Mouse (Mus musculus) neural tube, embryonic 11.5 days (tissue): Measurements from ENCODE around the gene Fam136a. TPM values are rescaled to one million over a fixed set of nuclear protein-coding genes. Genes with fewer than 3 reads are reported as not detected.

Experiments used
- ATAC-seq: fragments of 200-750 bp; cut with Nextera tagmentation; 2 replicates; pipeline ENCODE4 v1.8.0; 2017; ENCODE audit warnings: moderate number of reproducible peaks, mild to moderate bottlenecking, moderate TSS enrichment, moderate library complexity; ENCODE audit not compliant: insufficient read depth, low FRiP score, low TSS enrichment
- DNase-seq: peaks from one replicate; pipeline ENCODE4 v3.0.0-alpha.2; 2015; ENCODE audit warnings: low spot score
- H3K27ac ChIP-seq: fragments of 300-500 bp; sonication (generic); 2 replicates; pipeline ENCODE4 v1.5.1; 2014; ENCODE audit warnings: low read depth, mild to moderate bottlenecking, low read length
- H3K27me3 ChIP-seq: fragments of 300-500 bp; sonication (generic); 2 replicates; pipeline ENCODE4 v1.6.1; 2014; ENCODE audit warnings: mild to moderate bottlenecking, low read length, mixed read lengths; ENCODE audit not compliant: control insufficient read depth, insufficient read depth
- H3K36me3 ChIP-seq: fragments of 300-500 bp; sonication (generic); 2 replicates; pipeline ENCODE4 v1.6.1; 2014; ENCODE audit warnings: mild to moderate bottlenecking, low read length, moderate library complexity, mixed read lengths; ENCODE audit not compliant: control insufficient read depth, insufficient read depth
- H3K4me1 ChIP-seq: fragments of 300-500 bp; sonication (generic); 2 replicates; pipeline ENCODE4 v1.6.1; 2014; ENCODE audit warnings: low read length, mixed read lengths; ENCODE audit not compliant: control insufficient read depth, insufficient read depth
- H3K4me2 ChIP-seq: fragments of 300-500 bp; sonication (generic); 2 replicates; pipeline ENCODE4 v1.6.1; 2014; ENCODE audit warnings: low read depth, mild to moderate bottlenecking, moderate library complexity
- H3K4me3 ChIP-seq: fragments of 300-500 bp; sonication (generic); 2 replicates; pipeline ENCODE4 v1.5.1; 2014; ENCODE audit warnings: low read depth, low read length
- H3K9ac ChIP-seq: fragments of 300-500 bp; sonication (generic); 2 replicates; pipeline ENCODE4 v1.6.1; 2014; ENCODE audit warnings: mild to moderate bottlenecking, low read length
- H3K9me3 ChIP-seq: fragments of 300-500 bp; sonication (generic); 2 replicates; pipeline ENCODE4 v1.6.1; 2016; ENCODE audit warnings: low read length; ENCODE audit not compliant: control insufficient read depth
- WGBS: fragments of 180-500 bp; shearing (Covaris S2); extraction: QIAGEN DNeasy Blood & Tissue Kit; methylation state at CpG from one replicate; pipeline ENCODE4 v1.1.7; 2014; 5-methylcytosine and 5-hydroxymethylcytosine counted together
- polyA plus RNA-seq: library from polyadenylated mRNA; unstranded; fragments of >200 nt; fragmentation: Nextera tagmentation; extraction: Ambion mirVana; gene quantifications from 2 replicates; pipeline ENCODE4 v1.2.1, GENCODE M21; 2014

The Fam136a gene
- polyA plus RNA-seq: 142 and 144 TPM in 2 replicates

DNA sequence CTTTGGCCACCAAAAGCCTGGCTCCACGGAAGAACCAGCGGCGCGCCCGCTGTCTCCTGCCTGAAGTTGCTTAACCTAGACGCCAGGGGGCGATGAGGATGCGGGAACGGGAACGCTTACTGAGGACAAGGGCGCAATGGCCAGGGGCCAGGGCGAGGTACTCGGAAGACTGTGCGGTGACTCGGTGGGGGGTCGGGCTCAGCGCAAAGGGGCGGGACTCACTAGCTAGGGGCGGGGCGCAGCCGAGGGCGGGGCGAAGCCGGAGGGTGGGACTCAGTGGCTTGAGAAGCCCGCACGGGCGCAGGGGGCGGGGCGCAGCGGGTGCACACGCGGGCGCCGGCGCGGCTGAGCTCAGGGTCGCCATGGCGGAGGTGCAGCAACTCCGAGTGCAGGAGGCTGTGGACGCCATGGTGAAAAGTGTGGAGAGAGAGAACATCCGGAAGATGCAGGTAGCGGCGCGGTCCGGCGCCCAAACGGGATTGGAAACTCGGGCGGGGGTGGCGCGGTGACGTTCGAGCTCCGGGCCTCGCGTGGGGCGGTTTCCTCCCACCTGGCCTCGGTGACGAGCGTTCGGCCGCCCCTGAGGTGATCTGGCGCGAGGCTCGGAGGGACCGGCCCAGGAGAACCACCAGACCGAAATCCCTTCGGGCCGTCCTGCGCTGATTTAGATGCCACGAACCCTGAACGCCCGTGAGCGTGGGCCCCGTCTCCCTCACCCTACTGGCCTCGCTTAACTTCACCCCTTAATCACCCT is at the start of gene Fam136a:
TSS of gene Fam136a (plus strand) at position 276 of the 754 bp plus-strand sequence.
- Histone ChIP-seq H3K27me3 (no peaks in the 10 kb centered on the region), H3K4me3 (peak within 1 kb of the TSS; percentile 60), H3K27ac (no peak within 1 kb of the TSS), H3K4me1 (peaks cover 5% of the 10 kb centered on the region; the same call in 1 of the 2 replicates), H3K36me3 (no peaks in the 10 kb centered on the region), H3K9ac (peak within 1 kb of the TSS; percentile 74), H3K4me2 (peak within 1 kb of the TSS; percentile 94), H3K9me3 (no peaks in the 10 kb centered on the region)
- whole genome bisulfite sequencing: under 1% methylated on average over 72 of the region's 76 CpGs
- ATAC-seq: peak; percentile 92
- peak; percentile 99 for DNase-seq

DNA sequence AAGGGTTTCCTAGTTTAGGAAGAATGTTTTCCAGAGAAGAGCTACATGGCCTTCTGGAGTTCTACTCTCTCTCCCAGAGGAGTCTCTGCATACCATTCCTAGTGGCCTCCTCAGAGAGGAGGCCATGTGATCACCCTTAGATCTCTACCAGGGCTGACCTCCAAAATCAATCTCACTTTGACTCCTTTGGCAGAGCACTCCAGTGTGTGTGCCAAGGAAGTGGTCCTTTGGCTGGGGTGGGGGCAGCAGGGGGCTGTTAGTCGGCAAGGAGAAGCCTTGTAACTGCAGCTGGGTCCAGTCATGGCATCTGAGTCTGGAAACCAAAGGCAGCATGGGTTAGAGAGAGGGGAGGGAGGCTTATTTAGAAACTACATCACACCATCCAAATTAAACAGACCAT is 48.4 kb upstream of the Fam136a start:
- H3K4me1 ChIP-seq: no peaks in the 10 kb centered on the region
- H3K4me3 ChIP-seq: no peak overlapping the region
- no peak for DNase-seq
- 65% methylated on average over 1 of the region's 1 CpGs for WGBS
- no peaks in the 10 kb centered on the region for H3K9me3 ChIP-seq
- H3K27me3 ChIP-seq: no peaks in the 10 kb centered on the region
- no peak overlapping the region for H3K4me2 ChIP-seq
- no peak for ATAC-seq
- H3K27ac ChIP-seq: no peak overlapping the region
- no peaks in the 10 kb centered on the region for H3K36me3 ChIP-seq
- no peak overlapping the region for H3K9ac ChIP-seq

DNA sequence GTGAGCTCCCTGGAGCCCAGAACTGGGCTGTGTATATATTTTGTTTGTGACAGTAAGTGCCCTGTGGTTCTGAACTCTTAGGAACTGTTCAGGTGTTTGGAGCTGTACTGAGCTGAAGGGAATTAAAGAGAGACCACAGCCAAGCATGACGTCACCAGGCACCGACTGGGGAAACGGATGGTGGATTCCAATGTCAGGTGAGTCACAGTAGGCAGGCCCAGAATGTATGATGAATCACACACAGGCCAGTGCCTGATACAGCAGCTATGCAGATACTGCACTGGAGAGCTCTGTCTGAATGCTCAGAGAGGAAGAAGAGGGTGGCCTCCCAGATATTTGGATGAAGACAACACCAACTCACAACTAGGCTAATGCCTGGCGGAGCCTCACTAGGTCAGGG is 46.6 kb upstream of the Fam136a start:
- 87% methylated on average over 4 of the region's 4 CpGs for WGBS
- Histone ChIP-seq H3K36me3 (no peaks in the 10 kb centered on the region), H3K9ac (no peak overlapping the region), H3K27ac (no peak overlapping the region), H3K9me3 (no peaks in the 10 kb centered on the region), H3K4me3 (no peak overlapping the region), H3K27me3 (no peaks in the 10 kb centered on the region), H3K4me2 (no peak overlapping the region), H3K4me1 (no peaks in the 10 kb centered on the region)
- DNase-seq (no peak), ATAC-seq (no peak)

DNA sequence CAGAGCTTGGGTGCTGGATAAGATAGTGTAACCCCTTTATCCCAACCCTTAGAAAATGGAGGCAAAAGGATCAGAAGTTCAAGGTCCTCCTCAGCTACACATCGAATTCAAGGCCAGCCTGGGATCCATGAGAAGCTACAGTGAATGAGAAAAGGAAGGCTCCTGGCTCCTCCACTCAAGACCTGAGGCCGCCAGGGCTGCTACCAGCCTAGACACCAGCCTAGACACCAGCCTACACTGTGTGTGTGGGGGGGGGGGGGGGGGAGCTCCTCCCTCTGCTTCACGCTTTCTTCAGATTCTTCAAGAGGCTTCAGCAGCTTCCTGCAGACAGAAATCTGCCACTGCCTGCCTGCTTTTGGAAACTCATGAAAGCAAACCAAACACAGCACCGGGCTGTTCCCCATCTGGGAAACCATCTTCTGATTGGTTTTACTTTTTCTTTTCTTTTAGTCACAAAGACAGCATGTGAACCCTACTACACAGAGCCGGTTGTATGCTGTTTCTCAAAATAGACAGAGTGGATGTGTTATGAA is 43.3 kb upstream of the Fam136a start:
- ATAC-seq: no peak
- no peaks in the 10 kb centered on the region for H3K4me1 ChIP-seq
- 92% methylated on average over 4 of the region's 5 CpGs for WGBS

DNA sequence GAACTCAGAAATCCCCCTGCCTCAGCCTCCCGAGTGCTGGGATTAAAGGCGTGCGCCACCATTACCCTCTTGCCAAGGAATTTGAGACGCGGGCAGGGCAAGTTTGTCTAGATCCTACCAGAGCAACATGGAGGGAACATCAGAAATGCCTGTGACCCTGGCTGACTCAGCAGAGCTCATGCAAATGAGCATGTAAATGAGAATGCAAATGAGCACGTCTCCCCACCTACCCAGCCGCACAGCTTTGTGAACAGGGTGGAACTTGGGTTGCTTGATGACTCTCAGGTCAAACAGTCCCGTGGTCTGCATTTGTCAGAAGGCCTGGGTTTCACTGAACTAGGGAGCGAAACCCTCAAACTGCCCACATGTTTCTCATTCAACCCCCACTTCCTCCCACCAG is 42.5 kb upstream of the Fam136a start:
- DNase-seq (no peak), ATAC-seq (no peak)
- WGBS: 90% methylated on average over 9 of the region's 9 CpGs
- Histone ChIP-seq H3K27me3 (no peaks in the 10 kb centered on the region), H3K27ac (no peak overlapping the region), H3K9me3 (no peaks in the 10 kb centered on the region), H3K36me3 (no peaks in the 10 kb centered on the region), H3K4me2 (no peak overlapping the region), H3K4me3 (no peak overlapping the region), H3K9ac (no peak overlapping the region), H3K4me1 (no peaks in the 10 kb centered on the region)

More for the DNA sequence above, 43.3 kb upstream of the Fam136a start:
- Histone ChIP-seq H3K4me2 (no peak overlapping the region), H3K36me3 (no peaks in the 10 kb centered on the region), H3K27ac (no peak overlapping the region), H3K9ac (no peak overlapping the region), H3K27me3 (no peaks in the 10 kb centered on the region), H3K9me3 (no peaks in the 10 kb centered on the region), H3K4me3 (no peak overlapping the region)
- DNase-seq: no peak

DNA sequence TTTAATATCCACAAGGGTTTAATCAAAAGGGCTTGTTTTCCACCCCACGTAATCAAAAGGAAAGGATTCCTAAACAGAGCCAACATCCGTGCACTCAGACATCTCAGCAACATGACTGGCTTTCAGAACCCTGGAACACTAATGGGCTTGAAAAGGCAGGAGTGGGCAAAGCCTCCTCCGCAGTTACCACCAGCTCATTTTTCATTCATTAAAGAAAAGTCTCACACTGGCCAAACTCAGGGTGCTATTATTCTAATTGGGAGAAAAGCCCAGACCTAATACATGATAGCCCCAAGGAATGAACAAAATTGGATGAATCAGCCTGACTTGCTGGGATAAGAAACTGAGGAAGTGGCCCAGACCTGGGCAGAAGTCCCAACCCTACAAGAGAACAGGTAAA is 41.0 kb upstream of the Fam136a start:
- Histone ChIP-seq H3K4me2 (no peak overlapping the region), H3K9me3 (no peaks in the 10 kb centered on the region), H3K27ac (no peak overlapping the region), H3K9ac (no peak overlapping the region), H3K4me1 (no peaks in the 10 kb centered on the region), H3K36me3 (no peaks in the 10 kb centered on the region), H3K4me3 (no peak overlapping the region), H3K27me3 (no peaks in the 10 kb centered on the region)
- ATAC-seq (no peak), DNase-seq (no peak)
- 86% methylated on average over 3 of the region's 3 CpGs for WGBS

DNA sequence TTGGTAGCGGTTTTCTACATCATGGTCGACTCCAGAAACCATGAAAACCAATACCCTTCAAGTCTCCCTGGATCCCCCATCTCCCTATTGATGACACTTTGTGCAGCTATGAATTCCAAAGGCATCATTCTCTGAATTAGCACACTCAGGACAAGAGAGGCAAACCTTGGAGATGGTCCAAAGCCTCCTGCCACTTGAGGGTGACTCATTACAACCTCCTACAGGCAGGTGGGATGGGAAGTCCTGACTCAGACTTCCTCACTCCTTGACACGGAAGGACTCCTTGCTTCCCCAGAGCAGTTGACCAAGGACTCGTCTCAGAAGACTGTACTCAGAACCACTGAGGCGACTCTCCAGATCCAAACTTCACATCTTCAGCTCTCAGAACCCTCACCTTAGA is 39.8 kb upstream of the Fam136a start:
- Histone ChIP-seq H3K4me1 (no peaks in the 10 kb centered on the region), H3K9ac (no peak overlapping the region), H3K27ac (no peak overlapping the region), H3K9me3 (no peaks in the 10 kb centered on the region), H3K36me3 (no peaks in the 10 kb centered on the region), H3K4me2 (no peak overlapping the region), H3K4me3 (no peak overlapping the region), H3K27me3 (no peaks in the 10 kb centered on the region)
- no peak for DNase-seq
- 86% methylated on average over 5 of the region's 5 CpGs for WGBS
- no peak for ATAC-seq

DNA sequence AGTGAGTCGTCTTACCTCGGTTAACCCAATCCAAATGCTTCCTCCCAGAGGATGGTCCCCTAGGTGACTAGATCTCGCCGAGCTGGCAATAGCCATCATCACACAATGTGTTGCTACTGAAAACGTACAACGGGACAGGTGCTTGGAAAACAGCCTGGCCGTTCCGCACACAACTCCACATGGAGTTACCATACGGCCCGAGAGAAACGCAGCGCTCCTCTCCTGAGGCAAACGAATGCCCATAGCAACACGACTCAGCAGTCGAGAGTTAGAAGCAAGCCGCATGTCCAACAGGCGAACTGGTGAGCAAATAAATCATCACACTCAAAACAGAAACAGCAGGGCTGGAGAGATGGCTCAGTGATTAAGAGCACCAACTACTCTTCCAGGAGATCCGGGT is 38.6 kb upstream of the Fam136a start:
- Histone ChIP-seq H3K9ac (no peak overlapping the region), H3K9me3 (no peaks in the 10 kb centered on the region), H3K27ac (no peak overlapping the region), H3K4me2 (no peak overlapping the region), H3K36me3 (no peaks in the 10 kb centered on the region), H3K4me1 (no peaks in the 10 kb centered on the region), H3K4me3 (no peak overlapping the region), H3K27me3 (no peaks in the 10 kb centered on the region)
- DNase-seq (no peak), ATAC-seq (no peak)
- 93% methylated on average over 18 of the region's 18 CpGs for WGBS

DNA sequence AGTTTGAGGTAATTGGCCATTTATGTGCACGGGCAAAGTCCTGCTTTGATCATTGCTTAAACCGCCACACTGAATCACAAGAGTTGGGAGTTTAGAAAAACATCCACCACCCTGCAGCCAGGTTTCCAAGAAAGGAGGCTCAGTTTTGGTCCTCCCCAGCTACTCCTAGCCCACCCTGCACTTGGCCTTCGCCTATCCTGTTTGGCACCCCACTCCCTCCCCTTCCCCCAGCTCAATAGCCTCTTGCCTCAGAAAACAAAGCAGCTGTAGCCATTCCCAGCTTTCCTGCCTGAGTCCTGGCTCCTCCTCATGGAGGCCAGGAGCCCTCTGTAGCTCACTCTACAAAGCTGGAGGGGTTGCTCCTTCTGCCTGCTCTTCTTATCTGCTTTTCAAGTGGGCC is 37.1 kb upstream of the Fam136a start:
- no peak overlapping the region for H3K9ac ChIP-seq
- H3K27me3 ChIP-seq: no peaks in the 10 kb centered on the region
- no peak overlapping the region for H3K4me3 ChIP-seq
- no peaks in the 10 kb centered on the region for H3K36me3 ChIP-seq
- no peak overlapping the region for H3K27ac ChIP-seq
- no peak for ATAC-seq
- WGBS: 79% methylated on average over 3 of the region's 3 CpGs
- no peaks in the 10 kb centered on the region for H3K4me1 ChIP-seq
- H3K4me2 ChIP-seq: no peak overlapping the region
- no peak for DNase-seq
- no peaks in the 10 kb centered on the region for H3K9me3 ChIP-seq
